Mouse (Mus musculus): ENCODE data around the gene Uri1. TPM values are rescaled to one million over a fixed set of nuclear protein-coding genes. Genes with fewer than 3 reads are reported as not detected.

Gene Uri1
- polyA plus RNA-seq, 1 experiment from 2014 or later, result 38.8 TPM

DNA sequence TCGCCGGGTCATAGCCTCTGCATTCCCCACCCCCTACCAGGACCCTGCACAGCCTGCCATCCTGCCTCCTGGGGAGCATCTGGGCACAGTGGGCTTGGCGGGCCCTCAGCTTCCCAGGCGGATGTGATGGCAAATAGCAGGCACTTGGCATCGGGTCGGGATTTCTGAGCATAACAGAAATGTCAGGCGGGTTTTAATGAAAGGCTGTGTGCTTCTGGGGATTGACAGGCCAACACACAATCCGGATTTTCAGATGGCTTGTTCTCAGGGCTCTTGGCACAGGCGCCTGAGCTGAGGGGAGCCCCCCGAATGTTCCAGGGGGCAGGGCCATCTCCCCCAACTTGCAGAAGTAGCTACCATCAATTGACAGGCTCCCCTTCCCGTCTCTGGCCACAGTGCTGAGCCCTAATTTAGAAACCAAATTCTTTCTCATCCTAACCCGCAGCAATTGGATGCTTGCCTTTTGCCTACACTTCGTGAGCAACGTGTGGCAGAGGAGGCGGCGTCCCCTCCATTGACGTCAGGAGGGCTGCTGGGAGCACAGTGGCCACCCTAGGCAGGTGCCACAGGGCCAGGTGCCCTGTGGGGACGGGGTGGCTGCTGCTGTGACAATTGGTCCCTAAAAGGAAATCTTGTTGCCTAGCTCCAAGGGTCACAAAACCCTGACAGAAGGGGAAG lies 106.5 kb downstream of the Uri1 start:
- Histone ChIP-seq H3K36me3 (no peaks in the 10 kb centered on the region), H3K4me2 (no peak overlapping the region), H3K9me3 (replicated peaks) (no peaks in the 10 kb centered on the region), H3K27me3 (replicated peaks) (no peaks in the 10 kb centered on the region), H3K27ac (replicated peaks) (no peak overlapping the region), H3K9ac (replicated peaks) (no peak overlapping the region), H3K4me1 (peaks cover 6% of the 10 kb centered on the region), H3K4me3 (replicated peaks) (no peak overlapping the region)
- 62% methylated on average over 18 of the region's 18 CpGs for WGBS
- no peak for ATAC-seq (ENCODE audit: low FRiP score)

DNA sequence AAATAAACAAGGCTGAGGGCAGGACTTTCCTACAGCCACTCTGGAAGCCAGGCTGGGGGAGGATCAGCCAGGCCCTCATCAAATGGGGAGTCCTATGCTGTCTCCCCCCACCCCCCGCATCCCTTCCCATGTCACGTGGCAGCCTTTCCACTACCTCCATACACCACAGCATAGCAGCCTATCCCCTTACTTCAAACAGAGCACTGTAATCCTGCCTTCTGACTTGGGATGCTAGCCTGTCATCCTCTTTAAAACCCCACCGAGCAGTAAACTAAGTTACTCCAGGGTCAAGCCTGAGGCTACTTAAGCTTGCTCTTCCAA lies 111.6 kb downstream of the Uri1 start:
- Histone ChIP-seq H3K9ac (replicated peaks) (no peak overlapping the region), H3K36me3 (no peaks in the 10 kb centered on the region), H3K4me3 (replicated peaks) (no peak overlapping the region), H3K4me1 (0 out of 2 replicates have a peak, but pooled peaks cover 9% of the 10 kb centered on the region), H3K27ac (replicated peaks) (no peak overlapping the region), H3K9me3 (replicated peaks) (no peaks in the 10 kb centered on the region), H3K4me2 (no peak overlapping the region), H3K27me3 (replicated peaks) (no peaks in the 10 kb centered on the region)
- WGBS, result 65% methylated on average over 3 of the region's 3 CpGs
- ATAC-seq (ENCODE audit: low FRiP score), result no peak

DNA sequence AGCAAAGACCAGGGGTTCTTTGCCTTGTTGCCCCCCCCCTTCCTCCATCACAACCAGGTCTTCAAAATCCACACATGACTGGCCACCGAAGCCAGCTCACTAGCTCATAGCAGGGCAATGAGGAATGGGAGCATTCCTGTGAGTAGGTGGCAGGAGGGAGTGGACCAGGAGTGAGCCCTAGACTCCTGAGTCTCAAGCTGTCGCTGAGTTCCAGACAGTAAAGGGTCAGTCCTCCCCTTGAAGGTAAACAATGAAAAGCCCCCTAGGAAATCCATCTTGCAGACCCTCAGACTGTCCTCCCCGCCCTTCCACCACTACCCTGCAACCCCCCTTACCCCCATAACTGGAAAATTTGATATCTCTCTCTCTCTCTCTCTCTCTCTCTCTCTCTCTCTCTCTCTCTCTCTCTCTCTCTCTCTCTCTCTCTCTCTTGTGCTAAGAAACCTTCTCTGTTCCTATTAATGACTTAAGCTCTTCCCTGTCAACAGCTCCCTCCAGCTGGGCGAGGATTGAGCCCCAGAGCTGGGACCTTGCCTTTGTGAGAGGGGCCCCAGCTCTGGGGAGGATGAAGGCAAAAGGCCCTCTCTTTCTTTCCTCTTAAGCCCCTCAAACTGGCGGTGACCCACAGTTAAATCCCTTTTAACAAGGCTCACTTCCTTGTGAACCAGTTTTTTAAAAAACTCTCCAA lies 112.1 kb downstream of the Uri1 start:
- H3K4me3 ChIP-seq (replicated peaks), result no peak overlapping the region
- no peak overlapping the region for H3K27ac ChIP-seq (replicated peaks)
- no peaks in the 10 kb centered on the region for H3K27me3 ChIP-seq (replicated peaks)
- WGBS, result 45% methylated on average over 5 of the region's 5 CpGs
- no peaks in the 10 kb centered on the region for H3K9me3 ChIP-seq (replicated peaks)
- no peak for ATAC-seq (ENCODE audit: low FRiP score)
- H3K4me2 ChIP-seq, result no peak overlapping the region
- H3K9ac ChIP-seq (replicated peaks), result no peak overlapping the region
- H3K36me3 ChIP-seq, result no peaks in the 10 kb centered on the region
- 0 out of 2 replicates have a peak, but pooled peaks cover 6% of the 10 kb centered on the region for H3K4me1 ChIP-seq

DNA sequence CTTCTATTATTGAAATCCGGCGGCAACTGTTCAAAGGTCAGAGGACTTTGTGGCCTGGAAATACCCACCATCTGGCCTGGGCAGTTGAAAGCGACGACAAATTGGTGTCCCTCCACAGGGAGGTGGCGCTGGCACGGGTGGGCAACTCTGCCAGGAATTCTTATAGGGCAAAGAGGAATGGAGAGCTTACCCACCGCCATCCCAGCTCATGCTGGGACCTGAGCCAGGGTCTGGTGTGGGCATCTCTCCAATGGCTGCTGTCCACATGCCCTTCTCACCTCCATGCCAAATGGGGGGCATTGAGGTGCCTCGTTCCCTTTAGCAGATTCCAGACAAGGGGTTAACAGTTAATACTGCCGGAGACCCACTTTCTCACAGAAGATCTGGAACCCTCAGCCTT lies 113.2 kb downstream of the Uri1 start:
- ATAC-seq (ENCODE audit: low FRiP score), result no peak
- Histone ChIP-seq H3K27me3 (replicated peaks) (no peaks in the 10 kb centered on the region), H3K4me1 (0 out of 2 replicates have a peak, but pooled peaks cover 6% of the 10 kb centered on the region), H3K9me3 (replicated peaks) (no peaks in the 10 kb centered on the region), H3K4me2 (no peak overlapping the region), H3K36me3 (no peaks in the 10 kb centered on the region), H3K27ac (replicated peaks) (no peak overlapping the region), H3K4me3 (replicated peaks) (no peak overlapping the region), H3K9ac (replicated peaks) (no peak overlapping the region)
- 69% methylated on average over 9 of the region's 9 CpGs for WGBS

Other genes with a start within 250 kb of the Uri1 start
- 27.9 and 34.5 TPM in 2 replicates for gene Zfp536, start 249.9 kb downstream of the Uri1 start, polyA plus RNA-seq (2015; fragmentation: Nextera tagmentation; extraction: Ambion mirVana)
- 19.9 and 25.5 TPM in 2 replicates for gene Ccne1, start 84.0 kb upstream of the Uri1 start, polyA plus RNA-seq (2015; fragmentation: Nextera tagmentation; extraction: Ambion mirVana)
- 32.0 and 36.2 TPM in 2 replicates for gene 1600014C10Rik, start 159.7 kb upstream of the Uri1 start, polyA plus RNA-seq (2015; fragmentation: Nextera tagmentation; extraction: Ambion mirVana)
- gene Plekhf1, start 204.5 kb upstream of the Uri1 start, polyA plus RNA-seq (2015; fragmentation: Nextera tagmentation; extraction: Ambion mirVana), result 0.75 and 1.4 TPM in 2 replicates
- gene Pop4, start 247.9 kb upstream of the Uri1 start, polyA plus RNA-seq (2015; fragmentation: Nextera tagmentation; extraction: Ambion mirVana), result 66.0 and 70.5 TPM in 2 replicates

All from neural tube, embryonic 15.5 days (tissue).